Comparison of ENCODE assay signal across 9 mouse cellular contexts in genomic region chr11:114736913-114737624, GRCm38 (mm10). TPM values are rescaled to one million over a fixed set of nuclear protein-coding genes. Genes with fewer than 3 reads are reported as not detected.
DNase-seq lines count a peak whose midpoint lies in the region; ATAC-seq and TF ChIP-seq lines count a peak whose summit lies in the region.
"Had no signal": no experiment of that assay in that cellular context is flagged by ENCODE, and none has a peak within 500 bp of the region (broad histone marks: within the 10 kb centered on the region; RNA-seq: fewer than 3 reads in every experiment).

No protein-coding gene starts in this region.

- WGBS in kidney, embryonic 16.5 days, result 31% methylated on average over 11 of the region's 11 CpGs

- peak overlapping the region; percentile 48 for H3K4me3 ChIP-seq in E14TG2a.4 (replicated peaks; ENCODE audit: low read length)
- no peak overlapping the region for H3K4me3 ChIP-seq in kidney, embryonic 16.5 days (ENCODE audit: low read length)
- H3K4me3 ChIP-seq: limb, embryonic 15.5 days had no signal

- no peaks in the 10 kb centered on the region for H3K9me3 ChIP-seq in E14TG2a.4 (ENCODE audit: low read length)
- H3K9me3 ChIP-seq in kidney, embryonic 16.5 days (ENCODE audit: low read length), result no peaks in the 10 kb centered on the region
- H3K9me3 ChIP-seq: limb, embryonic 15.5 days had no signal

- H3K27ac ChIP-seq in kidney, embryonic 16.5 days (ENCODE audit: low read length), result peak overlapping the region; percentile 45; the same call in 1 of the 2 replicates
- H3K27ac ChIP-seq: limb, embryonic 15.5 days had no signal

- ATAC-seq in frontal cortex, adult (ENCODE audit: low TSS enrichment), result peak; percentile 82
- ATAC-seq in kidney, embryonic 16.5 days (ENCODE audit: low FRiP score, low TSS enrichment), result peak; percentile 14; the same call in 1 of the 2 replicates

- 0 out of 2 replicates have a peak overlapping the region, but pooled peaks have one; percentile 1 for H3K4me2 ChIP-seq in kidney, embryonic 16.5 days (replicated peaks; ENCODE audit: low read depth, low read length)
- H3K4me2 ChIP-seq: limb, embryonic 15.5 days had no signal

- no peaks in the 10 kb centered on the region for H3K36me3 ChIP-seq in E14TG2a.4 (ENCODE audit: insufficient read depth, low read length)
- no peaks in the 10 kb centered on the region for H3K36me3 ChIP-seq in kidney, embryonic 16.5 days (ENCODE audit: insufficient read depth, low read length)
- H3K36me3 ChIP-seq: limb, embryonic 15.5 days had no signal

- no peak for DNase-seq in frontal cortex, postnatal 10 days (ENCODE audit: low spot score in 2 of 2)
- DNase-seq in cerebellum, adult 9-11 months, result peak; percentile 66
- peak; percentile 67 for DNase-seq in gastrocnemius, postnatal 10 days
- peak; percentile 60 for DNase-seq in lung, postnatal 36 days
- DNase-seq in spleen, postnatal 10 days (ENCODE audit: low spot score in 2 of 2), result peak; percentile 14 to 49

- H3K4me1 ChIP-seq in E14TG2a.4 (replicated peaks; ENCODE audit: low read depth, low read length), result peaks cover 49% of the 10 kb centered on the region
- H3K4me1 ChIP-seq in kidney, embryonic 16.5 days (ENCODE audit: insufficient read depth, low read length), result peaks cover 26% of the 10 kb centered on the region

- TF ChIP-seq CTCF in E14TG2a.4 (conservative IDR thresholded peaks at IDR 0.05; ENCODE audit: low read length), result peak; percentile 65; the same call in 1 of the 2 replicates

- H3K27me3 ChIP-seq in E14TG2a.4 (ENCODE audit: insufficient read depth, low read length), result peaks cover 15% of the 10 kb centered on the region
- peaks cover 5% of the 10 kb centered on the region; the same call in 1 of the 2 replicates for H3K27me3 ChIP-seq in kidney, embryonic 16.5 days (ENCODE audit: insufficient read depth, low read length)

- 0 out of 2 replicates have a peak overlapping the region, but pooled peaks have one; percentile 6 for H3K9ac ChIP-seq in kidney, embryonic 16.5 days (replicated peaks; ENCODE audit: low read length)
- H3K9ac ChIP-seq: limb, embryonic 15.5 days had no signal

RNA-seq across cellular contexts. Expression of gene Dnaic2, which starts 9.9 kb away (rescaled TPM):
- 1 to 10 TPM; 1.0 to 1.1 TPM for total RNA-seq in gastrocnemius, postnatal 10 days (2021)
- 0.44 and 0.46 TPM in 2 replicates for polyA plus RNA-seq in kidney, embryonic 16.5 days (2015; fragmentation: Nextera tagmentation; extraction: Ambion mirVana)

RNA-seq across cellular contexts. Expression of gene Kif19a, which starts 28.1 kb away (rescaled TPM):
- total RNA-seq in gastrocnemius, postnatal 10 days (2021), result 1 to 10 TPM; 3.2 to 4.2 TPM
- polyA plus RNA-seq in kidney, embryonic 16.5 days (2015; fragmentation: Nextera tagmentation; extraction: Ambion mirVana), result 0.22 and 0.46 TPM in 2 replicates

RNA-seq across cellular contexts. Expression of gene Btbd17, which starts 58.7 kb away (rescaled TPM):
- 1 to 10 TPM; 2.2 to 2.5 TPM for total RNA-seq in gastrocnemius, postnatal 10 days (2021)
- 0.47 and 0.54 TPM in 2 replicates for polyA plus RNA-seq in kidney, embryonic 16.5 days (2015; fragmentation: Nextera tagmentation; extraction: Ambion mirVana)

Comparison
In these comparisons a context has a peak if more than half of its experiments do, and no peak if none do; other contexts are left out.
1. DNase-seq: peak in cerebellum, adult 9-11 months (single experiment), gastrocnemius, postnatal 10 days (single experiment), lung, postnatal 36 days (single experiment) and spleen, postnatal 10 days (2 of 2); none in frontal cortex, postnatal 10 days (0 of 2).